Mouse (Mus musculus) kidney, embryonic 14.5 days (tissue): ENCODE data around the gene Tmem255b. TPM values are rescaled to one million over a fixed set of nuclear protein-coding genes. Genes with fewer than 3 reads are reported as not detected.

ENCODE experiments used
- ATAC-seq: fragments of 200-750 bp; cut with Nextera tagmentation; 2 replicates; pipeline ENCODE4 v1.8.0; 2017; ENCODE audit warnings: moderate number of reproducible peaks, mild to moderate bottlenecking, moderate TSS enrichment, moderate library complexity; ENCODE audit not compliant: low FRiP score, low TSS enrichment
- H3K27ac ChIP-seq: fragments of 300-500 bp; sonication (generic); 2 replicates; pipeline ENCODE4 v1.5.1; 2014; ENCODE audit warnings: low read depth, mild to moderate bottlenecking, low read length, moderate library complexity, mixed read lengths
- H3K27me3 ChIP-seq: fragments of 300-500 bp; sonication (generic); 2 replicates; pipeline ENCODE4 v1.6.1; 2014; ENCODE audit warnings: mild to moderate bottlenecking, low read length; ENCODE audit not compliant: control insufficient read depth, insufficient read depth
- H3K36me3 ChIP-seq: fragments of 300-500 bp; sonication (generic); 2 replicates; pipeline ENCODE4 v1.6.1; 2014; ENCODE audit warnings: low read length, mixed read lengths; ENCODE audit not compliant: control insufficient read depth, insufficient read depth
- H3K4me1 ChIP-seq: fragments of 300-500 bp; sonication (generic); 2 replicates; pipeline ENCODE4 v1.6.1; 2014; ENCODE audit warnings: low read length, mixed read lengths; ENCODE audit not compliant: control insufficient read depth, insufficient read depth
- H3K4me2 ChIP-seq: fragments of 300-500 bp; sonication (generic); replicated peaks from 2 replicates; pipeline ENCODE4 v1.6.1; 2014; ENCODE audit warnings: low read depth, mild to moderate bottlenecking, low read length
- H3K4me3 ChIP-seq: fragments of 300-500 bp; sonication (generic); 2 replicates; pipeline ENCODE4 v1.5.1; 2014; ENCODE audit warnings: mild to moderate bottlenecking, low read length
- H3K9ac ChIP-seq: fragments of 300-500 bp; sonication (generic); 2 replicates; pipeline ENCODE4 v1.6.1; 2014; ENCODE audit warnings: low read depth, mild to moderate bottlenecking, low read length, moderate library complexity
- H3K9me3 ChIP-seq: fragments of 300-500 bp; sonication (generic); 2 replicates; pipeline ENCODE4 v1.6.1; 2016; ENCODE audit warnings: low read length; ENCODE audit not compliant: control insufficient read depth
- WGBS: fragments of 180-500 bp; shearing (Covaris S2); extraction: QIAGEN DNeasy Blood & Tissue Kit; methylation state at CpG from one replicate; pipeline ENCODE4 v1.1.7; 2014; 5-methylcytosine and 5-hydroxymethylcytosine counted together
- polyA plus RNA-seq: library from polyadenylated mRNA; unstranded; fragments of >200 nt; fragmentation: Nextera tagmentation; extraction: Ambion mirVana; gene quantifications from 2 replicates; pipeline ENCODE4 v1.2.1, GENCODE M21; 2014

The Tmem255b gene
- polyA plus RNA-seq, 1 experiment from 2014 or later, result 0.57 TPM

DNA sequence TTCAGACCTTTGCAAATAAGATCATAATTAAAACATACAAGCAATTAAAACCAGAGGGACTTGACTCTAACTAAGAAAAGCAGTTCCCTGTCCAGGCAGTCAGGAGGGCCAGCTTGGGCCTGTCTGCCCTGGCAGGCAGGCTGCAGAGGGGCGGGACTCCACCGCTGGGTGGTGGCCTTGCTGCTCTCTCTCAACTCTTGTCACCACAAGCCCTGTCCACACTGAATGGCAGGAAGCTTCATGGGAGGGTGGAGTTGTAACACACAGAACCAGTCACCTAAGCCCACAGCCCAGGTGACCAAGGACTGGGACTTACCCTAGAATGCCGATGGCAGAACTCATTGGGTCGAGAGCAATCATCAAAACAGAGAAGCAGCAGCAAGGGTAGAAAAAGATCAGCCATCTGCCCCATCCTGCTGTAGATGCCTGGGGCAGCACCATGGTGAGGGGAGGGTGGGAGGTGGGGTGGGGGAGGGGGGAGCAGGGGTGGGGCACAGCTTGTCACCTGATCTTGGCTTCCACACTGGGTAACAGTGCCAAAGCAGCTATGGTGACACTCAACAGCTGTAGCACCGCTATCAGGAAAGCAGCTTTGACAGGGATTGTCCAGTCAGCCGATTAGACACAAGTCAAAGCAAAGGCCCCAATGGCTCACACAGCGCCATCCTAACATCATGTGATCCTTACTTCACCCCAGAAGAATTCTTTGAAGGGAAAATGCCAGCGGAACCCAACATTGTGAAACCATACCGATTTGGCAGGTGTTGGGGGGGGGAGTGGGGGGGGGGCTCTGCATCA lies 57.4 kb downstream of the Tmem255b start:
- H3K9me3 ChIP-seq, result no peaks in the 10 kb centered on the region
- H3K36me3 ChIP-seq, result no peaks in the 10 kb centered on the region
- no peak overlapping the region for H3K9ac ChIP-seq
- peaks cover 8% of the 10 kb centered on the region for H3K4me1 ChIP-seq
- H3K4me3 ChIP-seq, result no peak overlapping the region
- 49% methylated on average over 9 of the region's 9 CpGs for WGBS
- H3K4me2 ChIP-seq, result no peak overlapping the region
- H3K27ac ChIP-seq, result no peak overlapping the region
- ATAC-seq, result 0 out of 2 replicates have a peak, but pooled peaks have one; percentile 26
- peaks cover 32% of the 10 kb centered on the region for H3K27me3 ChIP-seq

DNA sequence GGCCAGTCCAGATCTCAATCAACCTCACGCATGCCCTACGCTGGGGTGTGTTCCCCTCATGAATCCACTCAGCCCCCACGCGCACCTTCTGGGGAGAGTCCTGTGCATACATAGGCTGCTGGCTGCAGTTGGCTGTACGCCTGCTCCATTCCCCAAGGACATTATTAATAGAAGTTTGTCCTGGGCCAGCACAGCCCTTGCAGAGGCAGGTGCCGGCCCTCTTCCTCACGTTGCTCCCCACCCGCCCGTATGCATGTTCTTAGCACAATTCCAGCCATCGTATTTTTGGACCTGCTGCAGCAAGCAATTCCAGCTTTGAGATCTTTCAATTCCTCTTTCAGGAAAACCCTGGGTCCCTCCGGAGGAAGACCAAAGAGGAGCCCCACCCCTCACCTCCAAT lies 58.0 kb downstream of the Tmem255b start:
- H3K27ac ChIP-seq, result no peak overlapping the region
- 58% methylated on average over 11 of the region's 11 CpGs for WGBS
- peaks cover 32% of the 10 kb centered on the region for H3K27me3 ChIP-seq
- ATAC-seq, result no peak
- no peaks in the 10 kb centered on the region for H3K36me3 ChIP-seq
- no peak overlapping the region for H3K9ac ChIP-seq
- H3K9me3 ChIP-seq, result no peaks in the 10 kb centered on the region
- H3K4me3 ChIP-seq, result peak overlapping the region; percentile 58; the same call in 1 of the 2 replicates
- H3K4me2 ChIP-seq, result no peak overlapping the region
- peaks cover 8% of the 10 kb centered on the region for H3K4me1 ChIP-seq

DNA sequence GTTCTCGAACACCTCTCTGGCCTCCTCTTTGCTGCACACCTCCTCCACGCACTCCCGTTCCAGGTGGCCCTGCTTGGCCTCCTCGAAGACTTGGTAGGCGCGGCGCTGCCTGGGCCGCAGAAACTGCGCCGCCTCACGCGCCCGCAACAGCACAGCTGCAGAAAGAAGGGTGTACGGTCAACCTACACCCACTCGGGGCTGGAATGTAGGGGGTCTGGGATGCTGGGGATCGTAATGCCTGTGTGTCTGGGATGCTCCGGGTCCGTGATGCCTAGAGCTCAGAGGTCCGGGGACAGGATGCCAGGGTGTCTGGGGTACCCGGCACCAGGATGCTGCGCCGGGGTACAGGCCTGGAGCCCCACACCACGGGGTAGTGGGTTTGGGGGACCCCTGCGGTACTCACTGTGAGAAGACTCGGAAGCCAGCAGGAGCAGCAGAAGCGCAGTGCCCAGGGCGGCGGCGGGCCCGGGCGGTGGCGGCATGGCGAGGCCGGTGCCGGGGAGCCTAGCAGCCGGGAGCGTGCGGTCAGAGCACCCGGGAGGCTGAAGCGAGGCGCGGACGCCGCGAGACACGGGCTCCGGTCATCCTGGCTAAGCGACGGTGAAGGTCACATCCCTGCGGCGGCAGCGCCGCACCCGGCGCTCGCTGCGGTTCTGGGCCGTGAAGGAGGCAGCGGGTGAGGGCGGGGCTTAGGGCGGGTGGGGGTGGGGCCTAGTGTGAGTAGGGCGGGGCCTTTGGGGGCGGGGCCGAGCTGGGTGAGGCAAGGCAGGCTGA lies 59.1 kb downstream of the Tmem255b start, which contains the start of gene Gas6:
Gene Gas6 (minus strand): TSS at position 633 of the 774 bp plus-strand sequence.
- H3K4me1 ChIP-seq, result peaks cover 8% of the 10 kb centered on the region
- peak within 1 kb of the TSS; percentile 93 for H3K4me2 ChIP-seq
- ATAC-seq, result peak; percentile 68
- H3K9ac ChIP-seq, result peak within 1 kb of the TSS; percentile 61
- peaks cover 32% of the 10 kb centered on the region for H3K27me3 ChIP-seq
- 2% methylated on average over 55 of the region's 64 CpGs for WGBS
- no peaks in the 10 kb centered on the region for H3K9me3 ChIP-seq
- H3K4me3 ChIP-seq, result peak within 1 kb of the TSS; percentile 58
- H3K27ac ChIP-seq, result no peak within 1 kb of the TSS
- no peaks in the 10 kb centered on the region for H3K36me3 ChIP-seq

DNA sequence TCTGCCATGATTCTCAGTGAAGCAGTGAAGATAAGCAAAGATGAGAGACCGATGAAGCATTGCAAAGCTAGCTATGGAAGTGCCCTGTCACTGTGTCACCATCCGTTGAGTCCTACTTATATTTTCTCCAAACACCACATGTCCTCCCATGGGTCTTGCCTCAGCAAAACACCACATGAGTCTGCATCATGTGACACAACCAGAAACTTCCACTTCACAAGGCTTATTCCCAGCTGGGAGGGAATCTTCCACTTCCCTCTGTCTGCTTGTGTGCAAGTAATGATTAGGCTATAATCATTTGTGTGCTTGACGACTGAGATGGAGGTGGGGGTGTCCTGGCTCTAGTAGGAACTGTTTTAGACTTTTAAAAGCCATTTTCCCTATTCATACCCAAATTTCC lies 66.2 kb downstream of the Tmem255b start:
- WGBS, result 82% methylated on average over 3 of the region's 3 CpGs
- H3K36me3 ChIP-seq, result no peaks in the 10 kb centered on the region

DNA sequence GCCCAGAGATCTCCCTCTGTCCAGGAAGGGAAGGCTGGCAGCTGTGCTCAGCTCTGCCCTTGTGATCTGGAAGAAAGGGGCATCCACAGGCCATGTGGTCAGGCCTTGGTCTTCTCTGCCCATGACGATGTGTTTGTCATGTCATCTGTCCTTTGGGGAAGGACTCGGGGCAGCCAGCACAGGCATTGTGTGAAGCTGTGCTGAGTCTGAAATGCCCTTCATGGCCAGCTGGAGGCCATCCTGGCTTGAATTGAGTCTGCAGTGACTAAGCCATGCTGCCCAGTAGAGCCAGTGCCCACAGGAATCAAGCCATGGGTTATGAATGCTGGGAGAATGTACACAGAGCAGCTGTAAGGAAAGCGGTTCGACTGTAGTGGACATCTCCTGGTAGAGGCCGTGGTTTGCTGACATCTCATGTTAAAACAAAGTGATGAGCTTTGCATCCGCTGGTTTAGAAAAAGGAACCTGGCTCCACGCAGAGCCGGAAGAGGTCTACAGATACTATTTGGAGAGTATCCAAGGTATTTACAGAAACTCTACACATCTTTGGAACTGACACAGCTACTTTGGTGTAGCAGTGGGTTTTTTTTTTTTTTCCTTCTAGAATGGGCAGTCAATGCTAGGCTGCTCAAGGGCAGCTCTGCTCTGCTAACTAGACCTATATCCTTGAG lies 69.1 kb downstream of the Tmem255b start:
- Histone ChIP-seq H3K27me3 (no peaks in the 10 kb centered on the region), H3K27ac (no peak overlapping the region), H3K4me3 (no peak overlapping the region), H3K4me1 (no peaks in the 10 kb centered on the region), H3K9ac (no peak overlapping the region), H3K4me2 (no peak overlapping the region), H3K36me3 (no peaks in the 10 kb centered on the region), H3K9me3 (no peaks in the 10 kb centered on the region)
- WGBS, result 86% methylated on average over 8 of the region's 8 CpGs
- ATAC-seq, result no peak

More for the DNA sequence above, 66.2 kb downstream of the Tmem255b start:
- no peak overlapping the region for H3K9ac ChIP-seq
- ATAC-seq, result no peak
- no peak overlapping the region for H3K27ac ChIP-seq
- H3K4me1 ChIP-seq, result no peaks in the 10 kb centered on the region
- H3K4me3 ChIP-seq, result no peak overlapping the region
- H3K4me2 ChIP-seq, result no peak overlapping the region
- H3K9me3 ChIP-seq, result no peaks in the 10 kb centered on the region
- no peaks in the 10 kb centered on the region for H3K27me3 ChIP-seq

DNA sequence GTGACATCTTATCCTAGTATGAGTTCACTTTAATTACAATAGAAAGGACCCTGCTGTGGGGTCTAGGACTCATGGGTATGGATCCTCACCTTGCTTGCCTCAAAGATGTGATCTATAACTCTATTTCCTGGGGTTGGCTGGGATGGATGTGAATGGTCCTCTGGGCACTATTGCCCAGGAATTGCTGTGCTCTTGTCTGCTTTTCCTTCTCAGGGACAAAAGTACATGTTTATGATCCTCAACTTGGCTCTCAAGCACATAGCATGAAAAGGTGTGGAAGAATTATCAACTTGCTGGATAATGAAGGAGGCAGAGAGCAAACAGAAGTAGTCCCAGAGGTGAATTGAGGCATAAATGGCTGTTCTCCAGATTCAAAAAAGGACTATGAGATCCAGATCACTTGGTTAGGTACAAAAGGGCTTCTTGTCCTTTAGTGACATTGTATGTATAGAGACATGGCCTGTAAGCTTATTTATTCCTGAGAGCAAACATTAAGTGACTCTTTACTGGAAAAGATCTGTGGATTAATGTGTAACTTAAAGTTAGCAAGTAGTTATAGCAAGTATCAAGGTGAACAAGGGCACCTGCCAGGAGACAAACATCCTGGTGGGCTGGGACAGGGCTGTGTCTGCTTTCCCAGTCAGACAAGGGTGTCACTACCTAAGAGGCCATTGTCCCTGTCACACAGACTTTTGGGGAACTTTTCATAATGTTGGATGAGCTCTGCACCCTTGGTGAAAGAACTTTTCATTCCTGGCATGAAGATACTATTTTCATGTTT lies 70.1 kb downstream of the Tmem255b start:
- no peaks in the 10 kb centered on the region for H3K4me1 ChIP-seq
- no peaks in the 10 kb centered on the region for H3K27me3 ChIP-seq
- no peak overlapping the region for H3K4me2 ChIP-seq
- no peak overlapping the region for H3K27ac ChIP-seq
- no peak overlapping the region for H3K9ac ChIP-seq
- ATAC-seq, result no peak
- H3K4me3 ChIP-seq, result no peak overlapping the region
- H3K36me3 ChIP-seq, result no peaks in the 10 kb centered on the region
- no peaks in the 10 kb centered on the region for H3K9me3 ChIP-seq

DNA sequence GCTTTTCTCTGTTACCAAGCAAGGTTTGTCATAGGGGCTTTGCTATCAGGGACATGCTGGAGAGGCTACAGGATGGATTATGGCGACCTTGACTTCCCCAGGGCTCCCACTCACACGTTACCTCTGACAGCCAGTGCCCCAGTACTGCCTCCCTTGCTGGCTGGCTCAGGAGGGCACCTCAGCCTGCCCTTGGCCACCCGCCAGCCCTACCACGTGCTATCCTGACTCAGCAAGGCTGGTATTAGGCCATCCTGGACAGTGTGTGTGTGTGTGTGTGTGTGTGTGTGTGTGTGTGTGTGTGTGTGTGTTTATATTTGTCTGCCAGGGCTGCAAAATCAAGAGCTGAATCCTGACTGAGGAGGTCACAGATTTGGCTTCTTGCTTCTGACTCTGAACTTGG lies 71.9 kb downstream of the Tmem255b start:
- Histone ChIP-seq H3K4me2 (no peak overlapping the region), H3K4me1 (no peaks in the 10 kb centered on the region), H3K9me3 (no peaks in the 10 kb centered on the region), H3K27ac (no peak overlapping the region), H3K9ac (no peak overlapping the region), H3K36me3 (no peaks in the 10 kb centered on the region), H3K27me3 (no peaks in the 10 kb centered on the region), H3K4me3 (no peak overlapping the region)
- no peak for ATAC-seq
- 43% methylated on average over 4 of the region's 4 CpGs for WGBS

DNA sequence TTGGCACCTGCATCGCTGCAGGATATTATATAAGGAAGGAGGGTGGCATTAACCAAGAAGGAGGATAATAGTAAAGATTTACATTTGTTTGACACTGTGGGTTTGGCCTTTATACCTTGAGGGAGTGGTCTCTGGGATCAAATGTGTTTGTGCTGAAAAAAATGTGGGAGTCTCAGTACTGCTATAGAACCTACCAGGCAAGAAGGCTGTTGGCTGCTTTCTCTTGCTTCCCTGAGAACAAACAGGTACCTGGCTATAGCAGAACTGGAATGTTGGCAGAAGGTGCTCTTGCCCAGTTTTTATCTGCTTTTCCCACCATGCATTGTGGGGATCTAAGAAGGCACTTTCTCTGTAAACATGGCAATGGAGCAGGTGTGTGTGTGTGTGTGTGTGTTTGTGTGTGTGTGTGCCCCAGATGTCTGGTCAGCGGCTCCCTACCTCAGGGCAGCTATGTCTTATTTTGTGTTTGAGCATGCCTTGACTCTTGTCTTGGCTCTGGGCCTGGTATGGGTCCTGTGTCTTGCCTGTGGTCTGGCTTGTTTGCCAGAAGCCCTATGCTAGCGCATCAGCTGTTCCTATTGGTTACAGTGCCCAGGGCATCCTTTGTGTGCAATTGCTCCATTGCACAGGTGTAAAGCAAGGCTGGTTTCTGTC lies 72.4 kb downstream of the Tmem255b start:
- H3K4me3 ChIP-seq, result no peak overlapping the region
- H3K9me3 ChIP-seq, result no peaks in the 10 kb centered on the region
- H3K4me2 ChIP-seq, result no peak overlapping the region
- H3K4me1 ChIP-seq, result no peaks in the 10 kb centered on the region
- no peaks in the 10 kb centered on the region for H3K36me3 ChIP-seq
- no peak overlapping the region for H3K9ac ChIP-seq
- no peak for ATAC-seq
- WGBS, result 70% methylated on average over 3 of the region's 3 CpGs
- H3K27me3 ChIP-seq, result no peaks in the 10 kb centered on the region
- no peak overlapping the region for H3K27ac ChIP-seq
